Mouse (Mus musculus): Measurements from ENCODE around the gene Atp6v1g3. TPM values are rescaled to one million over a fixed set of nuclear protein-coding genes. Genes with fewer than 3 reads are reported as not detected.

Atp6v1g3 gene
- polyA plus RNA-seq, 1 experiment, result not detected

- H3K4me1 ChIP-seq, result no peaks in the 10 kb centered on the region
- H3K36me3 ChIP-seq (replicated peaks; ENCODE audit: low read length), result no peaks in the 10 kb centered on the region
- H3K27me3 ChIP-seq (replicated peaks), result no peaks in the 10 kb centered on the region
- no peak overlapping the region for H3K4me3 ChIP-seq (replicated peaks)
- H3K9me3 ChIP-seq, result no peaks in the 10 kb centered on the region
- TF ChIP-seq FLI1 (IDR thresholded peaks at IDR 0.05; ENCODE audit: low read length) (no peak), GATA1 (IDR thresholded peaks at IDR 0.05; ENCODE audit: borderline replicate concordance, low read length) (no peak)
Measured at GRCm38 (mm10) chr1:138337417-138337816, 63.9 kb downstream of the Atp6v1g3 start.

Other genes with a start within 250 kb of the Atp6v1g3 start
- gene Ptprc, start 98.0 kb upstream of the Atp6v1g3 start, polyA plus RNA-seq (2012; ENCODE audit: insufficient read depth, low replicate concordance), result 2.1 TPM in 1 of 2 replicates, not detected in the other